Mouse (Mus musculus): Measurements from ENCODE around the gene Gpr183. TPM values are rescaled to one million over a fixed set of nuclear protein-coding genes. Genes with fewer than 3 reads are reported as not detected.

Gpr183 gene
- polyA plus RNA-seq, 1 experiment from 2014 or later = 1.8 TPM

GRCm38 (mm10) chr14:121946131-121946530, 18.9 kb downstream of the Gpr183 start:
- H3K27ac ChIP-seq = no peak overlapping the region
- H3K4me3 ChIP-seq = no peak overlapping the region
- no peaks in the 10 kb centered on the region; the same call in 1 of the 2 replicates for H3K4me1 ChIP-seq (replicated peaks)
- H3K9me3 ChIP-seq (replicated peaks) = no peaks in the 10 kb centered on the region
- H3K9ac ChIP-seq = no peak overlapping the region
- 80% methylated on average over 5 of the region's 5 CpGs for WGBS
- H3K4me2 ChIP-seq = no peak overlapping the region
- ATAC-seq (replicated peaks; ENCODE audit: insufficient number of reproducible peaks, insufficient read depth, low FRiP score, low read depth) = no peak
- H3K36me3 ChIP-seq = no peaks in the 10 kb centered on the region
- no peaks in the 10 kb centered on the region for H3K27me3 ChIP-seq

GRCm38 (mm10) chr14:121939582-121939981, 25.4 kb downstream of the Gpr183 start:
- Histone ChIP-seq H3K4me2 (no peak overlapping the region), H3K27me3 (no peaks in the 10 kb centered on the region), H3K4me3 (no peak overlapping the region), H3K9me3 (replicated peaks) (no peaks in the 10 kb centered on the region), H3K9ac (no peak overlapping the region), H3K36me3 (no peaks in the 10 kb centered on the region), H3K27ac (peak overlapping the region; percentile 21), H3K4me1 (replicated peaks) (peaks cover 18% of the 10 kb centered on the region)
- 35% methylated on average over 3 of the region's 3 CpGs for WGBS
- peak; percentile 31; the same call in 1 of the 2 replicates for ATAC-seq (replicated peaks; ENCODE audit: insufficient number of reproducible peaks, insufficient read depth, low FRiP score, low read depth)

GRCm38 (mm10) chr14:121938256-121939191, 26.5 kb downstream of the Gpr183 start:
- Histone ChIP-seq H3K36me3 (no peaks in the 10 kb centered on the region), H3K27ac (0 out of 2 replicates have a peak overlapping the region, but pooled peaks have one; percentile 11), H3K4me1 (replicated peaks) (peaks cover 20% of the 10 kb centered on the region), H3K4me2 (no peak overlapping the region), H3K27me3 (no peaks in the 10 kb centered on the region), H3K9me3 (replicated peaks) (no peaks in the 10 kb centered on the region), H3K9ac (no peak overlapping the region), H3K4me3 (no peak overlapping the region)
- ATAC-seq (replicated peaks; ENCODE audit: insufficient number of reproducible peaks, insufficient read depth, low FRiP score, low read depth) = no peak
- 74% methylated on average over 11 of the region's 11 CpGs for WGBS

- Histone ChIP-seq H3K4me1 (replicated peaks) (peaks cover 21% of the 10 kb centered on the region), H3K27ac (0 out of 2 replicates have a peak overlapping the region, but pooled peaks have one; percentile 11), H3K36me3 (no peaks in the 10 kb centered on the region), H3K9ac (no peak overlapping the region), H3K9me3 (replicated peaks) (no peaks in the 10 kb centered on the region), H3K4me2 (no peak overlapping the region), H3K27me3 (no peaks in the 10 kb centered on the region), H3K4me3 (no peak overlapping the region)
- ATAC-seq (replicated peaks; ENCODE audit: insufficient number of reproducible peaks, insufficient read depth, low FRiP score, low read depth) = no peak
- 65% methylated on average over 11 of the region's 11 CpGs for WGBS
These were observed 27.3 kb downstream of the Gpr183 start for GRCm38 (mm10) chr14:121937601-121938255.

- no peaks in the 10 kb centered on the region for H3K27me3 ChIP-seq
- H3K4me1 ChIP-seq (replicated peaks) = peaks cover 21% of the 10 kb centered on the region
- WGBS = 72% methylated on average over 8 of the region's 8 CpGs
- no peak overlapping the region for H3K9ac ChIP-seq
- H3K36me3 ChIP-seq = no peaks in the 10 kb centered on the region
- ATAC-seq (replicated peaks; ENCODE audit: insufficient number of reproducible peaks, insufficient read depth, low FRiP score, low read depth) = no peak
- H3K4me3 ChIP-seq = no peak overlapping the region
- no peak overlapping the region for H3K4me2 ChIP-seq
- no peaks in the 10 kb centered on the region for H3K9me3 ChIP-seq (replicated peaks)
- no peak overlapping the region for H3K27ac ChIP-seq
These were observed 28.1 kb downstream of the Gpr183 start for GRCm38 (mm10) chr14:121936856-121937255.

GRCm38 (mm10) chr14:121936356-121936755, 28.6 kb downstream of the Gpr183 start:
- peaks cover 24% of the 10 kb centered on the region for H3K4me1 ChIP-seq (replicated peaks)
- WGBS = 93% methylated on average over 4 of the region's 4 CpGs
- H3K9ac ChIP-seq = no peak overlapping the region
- no peaks in the 10 kb centered on the region for H3K27me3 ChIP-seq
- H3K4me2 ChIP-seq = no peak overlapping the region
- no peak overlapping the region for H3K4me3 ChIP-seq
- H3K9me3 ChIP-seq (replicated peaks) = no peaks in the 10 kb centered on the region
- H3K27ac ChIP-seq = no peak overlapping the region
- no peaks in the 10 kb centered on the region for H3K36me3 ChIP-seq
- no peak for ATAC-seq (replicated peaks; ENCODE audit: insufficient number of reproducible peaks, insufficient read depth, low FRiP score, low read depth)

- H3K27ac ChIP-seq = no peak overlapping the region
- no peaks in the 10 kb centered on the region for H3K36me3 ChIP-seq
- 74% methylated on average over 5 of the region's 5 CpGs for WGBS
- no peaks in the 10 kb centered on the region for H3K9me3 ChIP-seq (replicated peaks)
- no peak overlapping the region for H3K4me2 ChIP-seq
- no peak overlapping the region for H3K9ac ChIP-seq
- H3K4me1 ChIP-seq (replicated peaks) = peaks cover 26% of the 10 kb centered on the region
- no peaks in the 10 kb centered on the region for H3K27me3 ChIP-seq
- no peak for ATAC-seq (replicated peaks; ENCODE audit: insufficient number of reproducible peaks, insufficient read depth, low FRiP score, low read depth)
- no peak overlapping the region for H3K4me3 ChIP-seq
These were observed 30.4 kb downstream of the Gpr183 start for GRCm38 (mm10) chr14:121934597-121934946.

GRCm38 (mm10) chr14:121933906-121934596, 30.9 kb downstream of the Gpr183 start:
- Histone ChIP-seq H3K4me3 (no peak overlapping the region), H3K27me3 (no peaks in the 10 kb centered on the region), H3K4me2 (no peak overlapping the region), H3K27ac (no peak overlapping the region), H3K9ac (no peak overlapping the region), H3K36me3 (no peaks in the 10 kb centered on the region), H3K4me1 (replicated peaks) (peaks cover 28% of the 10 kb centered on the region), H3K9me3 (replicated peaks) (no peaks in the 10 kb centered on the region)
- 86% methylated on average over 7 of the region's 7 CpGs for WGBS
- ATAC-seq (replicated peaks; ENCODE audit: insufficient number of reproducible peaks, insufficient read depth, low FRiP score, low read depth) = no peak

- Histone ChIP-seq H3K9me3 (replicated peaks) (no peaks in the 10 kb centered on the region), H3K4me2 (no peak overlapping the region), H3K36me3 (no peaks in the 10 kb centered on the region), H3K4me1 (replicated peaks) (peaks cover 21% of the 10 kb centered on the region), H3K4me3 (no peak overlapping the region), H3K27ac (no peak overlapping the region), H3K9ac (no peak overlapping the region), H3K27me3 (no peaks in the 10 kb centered on the region)
- ATAC-seq (replicated peaks; ENCODE audit: insufficient number of reproducible peaks, insufficient read depth, low FRiP score, low read depth) = no peak
- WGBS = 83% methylated on average over 4 of the region's 4 CpGs
These were observed 32.8 kb downstream of the Gpr183 start for GRCm38 (mm10) chr14:121932180-121932579.

GRCm38 (mm10) chr14:121931594-121931993, 33.4 kb downstream of the Gpr183 start:
- no peak overlapping the region for H3K9ac ChIP-seq
- H3K27me3 ChIP-seq = no peaks in the 10 kb centered on the region
- H3K4me1 ChIP-seq (replicated peaks) = peaks cover 21% of the 10 kb centered on the region
- H3K9me3 ChIP-seq (replicated peaks) = no peaks in the 10 kb centered on the region
- H3K27ac ChIP-seq = no peak overlapping the region
- ATAC-seq (replicated peaks; ENCODE audit: insufficient number of reproducible peaks, insufficient read depth, low FRiP score, low read depth) = no peak
- H3K36me3 ChIP-seq = no peaks in the 10 kb centered on the region
- no peak overlapping the region for H3K4me2 ChIP-seq
- WGBS = 84% methylated on average over 3 of the region's 3 CpGs
- no peak overlapping the region for H3K4me3 ChIP-seq

GRCm38 (mm10) chr14:121930731-121931383, 34.1 kb downstream of the Gpr183 start:
- H3K4me1 ChIP-seq (replicated peaks) = peaks cover 21% of the 10 kb centered on the region
- ATAC-seq (replicated peaks; ENCODE audit: insufficient number of reproducible peaks, insufficient read depth, low FRiP score, low read depth) = no peak
- no peak overlapping the region for H3K4me3 ChIP-seq
- no peak overlapping the region for H3K27ac ChIP-seq
- H3K27me3 ChIP-seq = no peaks in the 10 kb centered on the region
- H3K9me3 ChIP-seq (replicated peaks) = no peaks in the 10 kb centered on the region
- H3K9ac ChIP-seq = no peak overlapping the region
- no peak overlapping the region for H3K4me2 ChIP-seq
- H3K36me3 ChIP-seq = no peaks in the 10 kb centered on the region
- WGBS = 60% methylated on average over 7 of the region's 7 CpGs
